Mouse (Mus musculus): ENCODE data around the gene Lrriq1. TPM values are rescaled to one million over a fixed set of nuclear protein-coding genes. Genes with fewer than 3 reads are reported as not detected.

The Lrriq1 gene
- polyA plus RNA-seq, 1 experiment from 2014 or later, result 0.24 TPM

GRCm38 (mm10) chr10:103000902-103001301 is 235.2 kb downstream of the Lrriq1 start:
- no peak overlapping the region for H3K4me3 ChIP-seq (ENCODE audit: low read length)
- H3K9me3 ChIP-seq (replicated peaks; ENCODE audit: control insufficient read depth, low read length), result no peaks in the 10 kb centered on the region
- H3K36me3 ChIP-seq (ENCODE audit: control insufficient read depth, insufficient read depth), result no peaks in the 10 kb centered on the region
- no peak overlapping the region for H3K27ac ChIP-seq (ENCODE audit: low read length)
- no peaks in the 10 kb centered on the region for H3K27me3 ChIP-seq (ENCODE audit: control insufficient read depth, insufficient read depth, low read length)
- H3K4me1 ChIP-seq (ENCODE audit: control insufficient read depth, insufficient read depth, low read length), result no peaks in the 10 kb centered on the region
- 13% methylated on average over 8 of the region's 8 CpGs for WGBS
- H3K9ac ChIP-seq (ENCODE audit: low read length), result no peak overlapping the region
- H3K4me2 ChIP-seq (ENCODE audit: low read depth, low read length), result no peak overlapping the region
- ATAC-seq (replicated peaks; ENCODE audit: extremely low read depth, insufficient read depth, low FRiP score), result no peak

DNA sequence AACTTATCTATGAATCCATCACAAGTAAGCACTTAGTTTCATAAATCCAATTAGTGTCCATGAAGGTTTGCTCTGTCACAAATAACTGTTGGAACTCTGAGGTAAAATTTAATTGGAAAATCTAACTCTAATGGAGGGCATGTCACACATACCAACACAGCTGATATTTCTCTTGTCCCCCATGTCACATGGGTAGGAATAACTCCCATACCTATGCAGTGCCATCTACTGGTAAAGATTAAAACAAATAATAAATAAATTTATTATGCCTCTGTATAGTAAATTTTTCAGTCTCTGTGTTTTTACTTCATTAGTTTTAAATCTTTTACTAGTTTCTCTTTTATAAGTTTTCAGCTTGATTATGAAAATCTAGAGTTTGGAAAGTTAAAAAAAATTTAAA is 236.5 kb downstream of the Lrriq1 start:
- no peaks in the 10 kb centered on the region for H3K36me3 ChIP-seq (ENCODE audit: control insufficient read depth, insufficient read depth)
- H3K27ac ChIP-seq (ENCODE audit: low read length), result no peak overlapping the region
- H3K9me3 ChIP-seq (replicated peaks; ENCODE audit: control insufficient read depth, low read length), result no peaks in the 10 kb centered on the region
- no peaks in the 10 kb centered on the region for H3K4me1 ChIP-seq (ENCODE audit: control insufficient read depth, insufficient read depth, low read length)
- H3K27me3 ChIP-seq (ENCODE audit: control insufficient read depth, insufficient read depth, low read length), result no peaks in the 10 kb centered on the region
- H3K4me2 ChIP-seq (ENCODE audit: low read depth, low read length), result no peak overlapping the region
- no peak for ATAC-seq (replicated peaks; ENCODE audit: extremely low read depth, insufficient read depth, low FRiP score)
- no peak overlapping the region for H3K9ac ChIP-seq (ENCODE audit: low read length)
- H3K4me3 ChIP-seq (ENCODE audit: low read length), result no peak overlapping the region

Other genes with a start within 250 kb of the Lrriq1 start
- 0.20 and 0.55 TPM in 2 replicates for gene Alx1, start 206.1 kb downstream of the Lrriq1 start, polyA plus RNA-seq (2015; fragmentation: Nextera tagmentation; extraction: Ambion mirVana)
- gene Slc6a15, start 131.5 kb upstream of the Lrriq1 start, polyA plus RNA-seq (2015; fragmentation: Nextera tagmentation; extraction: Ambion mirVana), result 0.65 and 0.66 TPM in 2 replicates

All from heart, embryonic 16.5 days (tissue).